Mouse (Mus musculus): ENCODE data around the gene Arvcf. TPM values are rescaled to one million over a fixed set of nuclear protein-coding genes. Genes with fewer than 3 reads are reported as not detected.

The Arvcf gene
- polyA plus RNA-seq, 1 experiment from 2014 or later: 34.0 TPM

- WGBS: under 1% methylated on average over 28 of the region's 28 CpGs
- H3K4me1 ChIP-seq (replicated peaks; ENCODE audit: control insufficient read depth, insufficient read depth, low read length): peaks cover 8% of the 10 kb centered on the region; the same call in 1 of the 2 replicates
- H3K9me3 ChIP-seq (ENCODE audit: control insufficient read depth, low read length): no peaks in the 10 kb centered on the region
- no peak overlapping the region for H3K27ac ChIP-seq (ENCODE audit: low read length)
- H3K27me3 ChIP-seq (ENCODE audit: control insufficient read depth, insufficient read depth, low read depth, low read length): peaks cover 19% of the 10 kb centered on the region
- ATAC-seq (ENCODE audit: low read depth): peak; percentile 2; the same call in 1 of the 2 replicates
- H3K4me2 ChIP-seq (ENCODE audit: low read depth, low read length): peak overlapping the region; percentile 99
- H3K36me3 ChIP-seq (ENCODE audit: control insufficient read depth, insufficient read depth, low read length): no peaks in the 10 kb centered on the region
- H3K9ac ChIP-seq (ENCODE audit: low read length): peak overlapping the region; percentile 70
- H3K4me3 ChIP-seq (ENCODE audit: low read length): peak overlapping the region; percentile 77
Observed at GRCm38 (mm10) chr16:18348601-18349175, 706 bp downstream of the Arvcf start.

GRCm38 (mm10) chr16:18349761-18350325, 1.9 kb downstream of the Arvcf start:
- WGBS: 68% methylated on average over 12 of the region's 12 CpGs
- peaks cover 4% of the 10 kb centered on the region; the same call in 1 of the 2 replicates for H3K4me1 ChIP-seq (replicated peaks; ENCODE audit: control insufficient read depth, insufficient read depth, low read length)
- H3K9me3 ChIP-seq (ENCODE audit: control insufficient read depth, low read length): no peaks in the 10 kb centered on the region
- no peak overlapping the region for H3K4me3 ChIP-seq (ENCODE audit: low read length)
- H3K9ac ChIP-seq (ENCODE audit: low read length): no peak overlapping the region
- ATAC-seq (ENCODE audit: low read depth): no peak
- H3K4me2 ChIP-seq (ENCODE audit: low read depth, low read length): no peak overlapping the region
- peaks cover 19% of the 10 kb centered on the region for H3K27me3 ChIP-seq (ENCODE audit: control insufficient read depth, insufficient read depth, low read depth, low read length)
- no peak overlapping the region for H3K27ac ChIP-seq (ENCODE audit: low read length)
- H3K36me3 ChIP-seq (ENCODE audit: control insufficient read depth, insufficient read depth, low read length): no peaks in the 10 kb centered on the region

DNA sequence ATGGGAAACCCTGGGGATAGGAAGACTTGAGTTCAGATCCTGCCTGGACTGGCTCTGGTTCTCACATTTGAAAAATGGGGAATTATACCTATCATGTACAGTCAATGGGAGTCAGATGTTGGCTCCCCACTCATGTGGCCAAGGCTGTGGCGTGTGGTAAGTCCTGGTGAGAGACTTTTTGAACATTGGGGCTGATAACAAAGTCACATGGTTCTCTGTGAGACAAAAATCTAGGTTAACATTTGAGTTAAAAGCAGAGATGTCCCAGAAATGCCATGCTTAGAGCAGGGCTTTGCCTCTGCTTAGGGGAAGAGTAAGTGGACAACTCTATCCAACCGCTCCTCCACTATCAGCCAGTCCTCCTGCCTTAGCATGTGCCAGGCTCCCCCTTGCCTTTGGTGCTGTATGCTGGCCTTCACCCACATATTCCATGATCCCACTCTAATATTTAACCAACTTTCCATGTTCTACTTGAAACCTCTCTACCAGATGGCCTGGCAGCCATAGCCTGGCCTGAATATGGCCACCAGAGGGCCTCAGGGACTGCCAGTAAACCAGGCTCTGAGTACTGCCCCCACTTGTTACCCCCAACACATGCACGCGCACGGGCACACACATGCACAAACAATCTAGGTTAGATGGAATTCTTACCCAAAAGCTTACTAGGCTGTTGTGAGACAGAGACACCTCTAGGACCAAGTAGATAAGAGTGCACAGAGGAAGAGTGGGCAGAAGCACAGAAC, 3.5 kb downstream of the Arvcf start:
- no peak for ATAC-seq (ENCODE audit: low read depth)
- Histone ChIP-seq H3K27ac (ENCODE audit: low read length) (no peak overlapping the region), H3K4me1 (replicated peaks; ENCODE audit: control insufficient read depth, insufficient read depth, low read length) (peaks cover 4% of the 10 kb centered on the region; the same call in 1 of the 2 replicates), H3K4me3 (ENCODE audit: low read length) (no peak overlapping the region), H3K4me2 (ENCODE audit: low read depth, low read length) (no peak overlapping the region), H3K9me3 (ENCODE audit: control insufficient read depth, low read length) (no peaks in the 10 kb centered on the region), H3K27me3 (ENCODE audit: control insufficient read depth, insufficient read depth, low read depth, low read length) (peaks cover 19% of the 10 kb centered on the region), H3K36me3 (ENCODE audit: control insufficient read depth, insufficient read depth, low read length) (no peaks in the 10 kb centered on the region), H3K9ac (ENCODE audit: low read length) (no peak overlapping the region)
- 51% methylated on average over 5 of the region's 5 CpGs for WGBS

DNA sequence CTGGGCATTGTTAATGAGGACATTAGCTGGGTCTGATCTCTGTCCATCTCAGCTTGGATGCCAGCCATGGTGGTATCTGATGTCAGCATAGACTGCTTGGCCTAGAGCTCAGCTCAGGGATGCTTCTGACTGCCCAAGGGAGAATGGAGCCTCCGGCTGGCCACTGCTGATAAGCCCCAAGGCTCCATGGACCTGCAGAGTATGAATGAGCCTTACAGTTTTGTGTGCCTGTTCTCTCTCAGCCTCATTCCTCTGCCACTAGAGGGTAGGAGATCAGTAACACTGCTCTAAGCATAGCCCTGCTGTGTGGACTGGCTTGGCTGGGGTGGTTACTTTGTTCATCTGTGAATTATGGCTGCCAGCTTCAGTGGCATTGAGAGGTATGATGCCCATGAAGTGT, 5.1 kb downstream of the Arvcf start:
- Histone ChIP-seq H3K4me3 (ENCODE audit: low read length) (no peak overlapping the region), H3K36me3 (ENCODE audit: control insufficient read depth, insufficient read depth, low read length) (no peaks in the 10 kb centered on the region), H3K27me3 (ENCODE audit: control insufficient read depth, insufficient read depth, low read depth, low read length) (peaks cover 19% of the 10 kb centered on the region), H3K4me2 (ENCODE audit: low read depth, low read length) (no peak overlapping the region), H3K4me1 (replicated peaks; ENCODE audit: control insufficient read depth, insufficient read depth, low read length) (peaks cover 4% of the 10 kb centered on the region; the same call in 1 of the 2 replicates), H3K27ac (ENCODE audit: low read length) (no peak overlapping the region), H3K9ac (ENCODE audit: low read length) (no peak overlapping the region), H3K9me3 (ENCODE audit: control insufficient read depth, low read length) (no peaks in the 10 kb centered on the region)
- WGBS: 59% methylated on average over 1 of the region's 1 CpGs
- no peak for ATAC-seq (ENCODE audit: low read depth)

- WGBS: 89% methylated on average over 1 of the region's 1 CpGs
- Histone ChIP-seq H3K27me3 (ENCODE audit: control insufficient read depth, insufficient read depth, low read depth, low read length) (no peaks in the 10 kb centered on the region), H3K9ac (ENCODE audit: low read length) (no peak overlapping the region), H3K4me1 (replicated peaks; ENCODE audit: control insufficient read depth, insufficient read depth, low read length) (no peaks in the 10 kb centered on the region), H3K4me2 (ENCODE audit: low read depth, low read length) (no peak overlapping the region), H3K36me3 (ENCODE audit: control insufficient read depth, insufficient read depth, low read length) (no peaks in the 10 kb centered on the region), H3K27ac (ENCODE audit: low read length) (no peak overlapping the region), H3K4me3 (ENCODE audit: low read length) (no peak overlapping the region), H3K9me3 (ENCODE audit: control insufficient read depth, low read length) (no peaks in the 10 kb centered on the region)
- no peak for ATAC-seq (ENCODE audit: low read depth)
Observed at GRCm38 (mm10) chr16:18356961-18357360, 9.0 kb downstream of the Arvcf start.

GRCm38 (mm10) chr16:18357977-18358376, 10.0 kb downstream of the Arvcf start:
- 81% methylated on average over 6 of the region's 6 CpGs for WGBS
- no peaks in the 10 kb centered on the region for H3K36me3 ChIP-seq (ENCODE audit: control insufficient read depth, insufficient read depth, low read length)

GRCm38 (mm10) chr16:18360151-18360805, 12.3 kb downstream of the Arvcf start:
- Histone ChIP-seq H3K36me3 (ENCODE audit: control insufficient read depth, insufficient read depth, low read length) (no peaks in the 10 kb centered on the region), H3K9ac (ENCODE audit: low read length) (no peak overlapping the region), H3K27me3 (ENCODE audit: control insufficient read depth, insufficient read depth, low read depth, low read length) (no peaks in the 10 kb centered on the region), H3K4me3 (ENCODE audit: low read length) (no peak overlapping the region), H3K4me2 (ENCODE audit: low read depth, low read length) (no peak overlapping the region), H3K27ac (ENCODE audit: low read length) (no peak overlapping the region), H3K4me1 (replicated peaks; ENCODE audit: control insufficient read depth, insufficient read depth, low read length) (no peaks in the 10 kb centered on the region), H3K9me3 (ENCODE audit: control insufficient read depth, low read length) (no peaks in the 10 kb centered on the region)
- no peak for ATAC-seq (ENCODE audit: low read depth)
- 66% methylated on average over 6 of the region's 6 CpGs for WGBS

More at GRCm38 (mm10) chr16:18357977-18358376, 10.0 kb downstream of the Arvcf start:
- Histone ChIP-seq H3K27ac (ENCODE audit: low read length) (no peak overlapping the region), H3K4me2 (ENCODE audit: low read depth, low read length) (no peak overlapping the region), H3K9me3 (ENCODE audit: control insufficient read depth, low read length) (no peaks in the 10 kb centered on the region), H3K4me3 (ENCODE audit: low read length) (no peak overlapping the region), H3K9ac (ENCODE audit: low read length) (no peak overlapping the region), H3K4me1 (replicated peaks; ENCODE audit: control insufficient read depth, insufficient read depth, low read length) (no peaks in the 10 kb centered on the region), H3K27me3 (ENCODE audit: control insufficient read depth, insufficient read depth, low read depth, low read length) (no peaks in the 10 kb centered on the region)
- no peak for ATAC-seq (ENCODE audit: low read depth)

- no peak overlapping the region for H3K9ac ChIP-seq (ENCODE audit: low read length)
- H3K9me3 ChIP-seq (ENCODE audit: control insufficient read depth, low read length): no peaks in the 10 kb centered on the region
- H3K27ac ChIP-seq (ENCODE audit: low read length): no peak overlapping the region
- no peak overlapping the region for H3K4me2 ChIP-seq (ENCODE audit: low read depth, low read length)
- 61% methylated on average over 8 of the region's 8 CpGs for WGBS
- no peaks in the 10 kb centered on the region for H3K36me3 ChIP-seq (ENCODE audit: control insufficient read depth, insufficient read depth, low read length)
- no peak for ATAC-seq (ENCODE audit: low read depth)
- H3K4me3 ChIP-seq (ENCODE audit: low read length): no peak overlapping the region
- no peaks in the 10 kb centered on the region for H3K4me1 ChIP-seq (replicated peaks; ENCODE audit: control insufficient read depth, insufficient read depth, low read length)
- H3K27me3 ChIP-seq (ENCODE audit: control insufficient read depth, insufficient read depth, low read depth, low read length): no peaks in the 10 kb centered on the region
Observed at GRCm38 (mm10) chr16:18362948-18363347, 15.0 kb downstream of the Arvcf start.

DNA sequence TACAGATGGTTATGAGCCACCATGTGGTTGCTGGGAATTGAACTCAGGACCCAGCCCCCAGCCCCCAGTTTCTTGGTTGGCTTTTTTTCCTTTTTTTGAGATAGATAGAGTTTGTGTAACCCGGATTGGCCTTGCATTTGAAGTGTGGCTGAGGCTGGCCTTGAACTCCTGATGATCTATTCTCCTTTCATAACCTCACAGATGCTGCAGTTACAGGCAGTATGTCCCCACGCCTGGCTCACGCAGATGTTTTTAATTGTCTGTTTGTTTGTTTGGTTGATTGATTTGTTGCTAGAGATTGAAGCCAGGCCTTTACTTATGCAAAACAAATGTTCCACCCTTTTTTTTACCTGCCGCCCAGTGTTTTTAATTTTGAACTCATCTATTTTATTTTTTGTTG, 18.9 kb downstream of the Arvcf start:
- Histone ChIP-seq H3K9me3 (ENCODE audit: control insufficient read depth, low read length) (no peaks in the 10 kb centered on the region), H3K9ac (ENCODE audit: low read length) (no peak overlapping the region), H3K4me3 (ENCODE audit: low read length) (no peak overlapping the region), H3K4me1 (replicated peaks; ENCODE audit: control insufficient read depth, insufficient read depth, low read length) (no peaks in the 10 kb centered on the region), H3K36me3 (ENCODE audit: control insufficient read depth, insufficient read depth, low read length) (no peaks in the 10 kb centered on the region), H3K27ac (ENCODE audit: low read length) (no peak overlapping the region), H3K27me3 (ENCODE audit: control insufficient read depth, insufficient read depth, low read depth, low read length) (no peaks in the 10 kb centered on the region), H3K4me2 (ENCODE audit: low read depth, low read length) (no peak overlapping the region)
- no peak for ATAC-seq (ENCODE audit: low read depth)
- 61% methylated on average over 4 of the region's 4 CpGs for WGBS

Data from lung, embryonic 16.5 days (tissue).